Mouse (Mus musculus): Measurements from ENCODE around the gene Gm20388. TPM values are rescaled to one million over a fixed set of nuclear protein-coding genes. Genes with fewer than 3 reads are reported as not detected.
A peak's percentile ranks its signal among the peaks of the same experiment; 100 is the strongest.

Gm20388 gene
- total RNA-seq, 2 experiments from 2014 or later, result 4.4 to 7.8 TPM

- no peak for DNase-seq (ENCODE audit: low spot score in 2 of 2)
These were observed 538.5 kb downstream of the Gm20388 start for GRCm38 (mm10) chr8:120449139-120449538.

GRCm38 (mm10) chr8:120449608-120450031 lies 539.0 kb downstream of the Gm20388 start:
- DNase-seq (ENCODE audit: low spot score in 2 of 2), result peak; percentile 46 to 51

GRCm38 (mm10) chr8:120452111-120452510 lies 541.5 kb downstream of the Gm20388 start:
- no peak for DNase-seq (ENCODE audit: low spot score in 2 of 2)

GRCm38 (mm10) chr8:120454404-120454803 lies 543.8 kb downstream of the Gm20388 start:
- DNase-seq (ENCODE audit: low spot score in 2 of 2), result no peak

GRCm38 (mm10) chr8:120460375-120460774 lies 549.7 kb downstream of the Gm20388 start:
- no peak for DNase-seq (ENCODE audit: low spot score in 2 of 2)

GRCm38 (mm10) chr8:120462119-120462551 lies 551.5 kb downstream of the Gm20388 start:
- no peak for DNase-seq (ENCODE audit: low spot score in 2 of 2)

GRCm38 (mm10) chr8:120462611-120463010 lies 552.0 kb downstream of the Gm20388 start:
- no peak for DNase-seq (ENCODE audit: low spot score in 2 of 2)

- DNase-seq (ENCODE audit: low spot score in 2 of 2), result no peak
These were observed 553.4 kb downstream of the Gm20388 start for GRCm38 (mm10) chr8:120463918-120464584.

GRCm38 (mm10) chr8:120464585-120464937 lies 553.9 kb downstream of the Gm20388 start:
- no peak for DNase-seq (ENCODE audit: low spot score in 2 of 2)

- DNase-seq (ENCODE audit: low spot score in 2 of 2), result peak in 1 of 2 experiments; percentile 60
These were observed 555.1 kb downstream of the Gm20388 start for GRCm38 (mm10) chr8:120465710-120466109.

- no peak for DNase-seq (ENCODE audit: low spot score in 2 of 2)
These were observed 555.6 kb downstream of the Gm20388 start for GRCm38 (mm10) chr8:120466266-120466665.

- no peak for DNase-seq (ENCODE audit: low spot score in 2 of 2)
These were observed 557.0 kb downstream of the Gm20388 start for GRCm38 (mm10) chr8:120467598-120467997.

GRCm38 (mm10) chr8:120470170-120470569 lies 559.5 kb downstream of the Gm20388 start:
- DNase-seq (ENCODE audit: low spot score in 2 of 2), result no peak

- no peak for DNase-seq (ENCODE audit: low spot score in 2 of 2)
These were observed 560.5 kb downstream of the Gm20388 start for GRCm38 (mm10) chr8:120471166-120471565.

GRCm38 (mm10) chr8:120471752-120472151 lies 561.1 kb downstream of the Gm20388 start:
- DNase-seq (ENCODE audit: low spot score in 2 of 2), result no peak

- DNase-seq (ENCODE audit: low spot score in 2 of 2), result no peak
These were observed 561.6 kb downstream of the Gm20388 start for GRCm38 (mm10) chr8:120472230-120472629.

GRCm38 (mm10) chr8:120473729-120474364 lies 563.2 kb downstream of the Gm20388 start:
- no peak for DNase-seq (ENCODE audit: low spot score in 2 of 2)

- no peak for DNase-seq (ENCODE audit: low spot score in 2 of 2)
These were observed 564.0 kb downstream of the Gm20388 start for GRCm38 (mm10) chr8:120474496-120475235.

- DNase-seq (ENCODE audit: low spot score in 2 of 2), result no peak
These were observed 565.0 kb downstream of the Gm20388 start for GRCm38 (mm10) chr8:120475462-120476201.

- DNase-seq (ENCODE audit: low spot score in 2 of 2), result no peak
These were observed 566.3 kb downstream of the Gm20388 start for GRCm38 (mm10) chr8:120476711-120477575.
